Mouse (Mus musculus): ENCODE measurements around the gene 4933415F23Rik.

GRCm38 (mm10) chr1:23102881-23103280 lies 828 bp upstream of the 4933415F23Rik start:
- TF ChIP-seq CTCF (IDR thresholded peaks at IDR 0.05; ENCODE audit: low read depth): no peak
- TF ChIP-seq EP300 (IDR thresholded peaks at IDR 0.05; ENCODE audit: low read depth): no peak

All from liver, embryonic 14.5 days (tissue).